Mouse (Mus musculus) neutrophil, adult 65 days (primary cell): ENCODE data around the gene Zkscan5. TPM values are rescaled to one million over a fixed set of nuclear protein-coding genes. Genes with fewer than 3 reads are reported as not detected.

Experiments used
- total RNA-seq: library from RNA; stranded (reverse); gene quantifications from 2 replicates; pipeline ENCODE4 v1.2.4, GENCODE M21; 2023

Zkscan5 gene
- total RNA-seq = 2.8 and 3.3 TPM in 2 replicates

GRCm38 (mm10) chr5:145203936-145204691 is at the start of gene Zkscan5:
Zkscan5 (plus strand) TSS chr5:145204562.

GRCm38 (mm10) chr5:145166536-145167305 is 37.6 kb upstream of the Zkscan5 start, which contains the start of the genes Ptcd1 and Cpsf4:
Ptcd1 (minus strand) TSS chr5:145167108.
Cpsf4 (plus strand) TSS chr5:145167213.

GRCm38 (mm10) chr5:145191962-145192361 is 12.4 kb upstream of the Zkscan5 start, which contains the start of gene Atp5j2:
Atp5j2 (minus strand) TSS chr5:145192062.

GRCm38 (mm10) chr5:145201321-145201991 is 2.9 kb upstream of the Zkscan5 start, which contains the start of gene Zkscan14:
Zkscan14 (minus strand) TSS chr5:145201868.

GRCm38 (mm10) chr5:145231367-145231871 is 27.1 kb downstream of the Zkscan5 start, which contains the start of gene Zfp655:
Zfp655 (plus strand) TSS chr5:145231715.

Other genes starting within 250 kb of the Zkscan5 start
- gene Smurf1, start 238.7 kb upstream of the Zkscan5 start, total RNA-seq = 17.1 and 19.5 TPM in 2 replicates
- gene Gm4871, start 171.8 kb upstream of the Zkscan5 start, total RNA-seq = not detected in 2 replicates
- gene 1700018F24Rik, start 161.6 kb upstream of the Zkscan5 start, total RNA-seq = not detected in 2 replicates
- 118 and 140 TPM in 2 replicates for gene Arpc1a, start 120.7 kb upstream of the Zkscan5 start, total RNA-seq
- not detected in 2 replicates for gene Kpna7, start 120.5 kb upstream of the Zkscan5 start, total RNA-seq
- 1,109 and 1,298 TPM in 2 replicates for gene Arpc1b, start 90.3 kb upstream of the Zkscan5 start, total RNA-seq
- gene Pdap1, start 64.3 kb upstream of the Zkscan5 start, total RNA-seq = 33.7 and 36.2 TPM in 2 replicates
- gene Bud31, start 64.2 kb upstream of the Zkscan5 start, total RNA-seq = 155 and 177 TPM in 2 replicates
- 16.7 and 18.1 TPM in 2 replicates for gene Ptcd1, start 37.5 kb upstream of the Zkscan5 start, total RNA-seq
- 22.0 and 25.1 TPM in 2 replicates for gene Cpsf4, start 37.3 kb upstream of the Zkscan5 start, total RNA-seq
- gene Atp5j2, start 12.5 kb upstream of the Zkscan5 start, total RNA-seq = 73.5 and 101 TPM in 2 replicates
- gene Zkscan14, start 2.7 kb upstream of the Zkscan5 start, total RNA-seq = 16.4 and 18.6 TPM in 2 replicates
- 74.0 and 104 TPM in 2 replicates for gene Zfp655, start 27.2 kb downstream of the Zkscan5 start, total RNA-seq
- gene Zscan25, start 75.9 kb downstream of the Zkscan5 start, total RNA-seq = 11.5 and 18.5 TPM in 2 replicates
- gene Cyp3a57, start 140.7 kb downstream of the Zkscan5 start, total RNA-seq = not detected in 2 replicates